Mouse (Mus musculus) urinary bladder, adult 2 months (tissue): ENCODE measurements around the gene Tmem221. TPM values are rescaled to one million over a fixed set of nuclear protein-coding genes. Genes with fewer than 3 reads are reported as not detected.

Source experiments
- DNase-seq: peaks from one replicate; pipeline ENCODE4 v3.0.0; 2022; ENCODE audit warnings: low spot score
- polyA plus RNA-seq: library from polyadenylated mRNA; depleted of rRNA; stranded (reverse); fragments of >200 nt; gene quantifications from 2 replicates; pipeline ENCODE4 v1.2.3, GENCODE M21; 2012

The Tmem221 gene
- polyA plus RNA-seq, 1 experiment, result 3.0 TPM

GRCm38 (mm10) chr8:71577856-71578387 is 19.3 kb upstream of the Tmem221 start:
- no peak for DNase-seq

- DNase-seq, result no peak
These were observed 16.3 kb upstream of the Tmem221 start for GRCm38 (mm10) chr8:71575020-71575419.

GRCm38 (mm10) chr8:71574426-71574825 is 15.8 kb upstream of the Tmem221 start:
- DNase-seq, result no peak

- no peak for DNase-seq
These were observed 14.4 kb upstream of the Tmem221 start for GRCm38 (mm10) chr8:71572847-71573633.

DNA sequence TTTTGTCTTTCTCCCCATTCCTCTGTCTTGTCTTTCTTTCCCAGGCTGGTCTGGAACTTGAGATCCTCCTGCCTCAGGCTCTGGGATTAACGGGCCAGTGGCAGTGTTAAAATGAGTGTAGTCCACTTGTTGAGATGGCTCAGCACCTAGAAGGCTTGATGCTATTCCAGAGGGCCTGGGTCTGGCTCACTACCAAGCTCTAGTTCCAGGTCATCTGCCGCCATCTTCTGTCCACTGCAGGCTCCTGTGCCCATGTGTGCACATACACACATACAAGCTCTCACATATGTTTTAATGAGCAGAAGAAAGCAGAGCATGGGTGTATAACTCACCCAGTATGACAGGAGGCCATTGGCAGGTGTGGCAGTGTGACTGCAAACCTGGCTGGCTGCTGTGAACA is 13.4 kb upstream of the Tmem221 start:
- no peak for DNase-seq

GRCm38 (mm10) chr8:71570291-71570954 is 11.8 kb upstream of the Tmem221 start:
- DNase-seq, result peak; percentile 83

DNA sequence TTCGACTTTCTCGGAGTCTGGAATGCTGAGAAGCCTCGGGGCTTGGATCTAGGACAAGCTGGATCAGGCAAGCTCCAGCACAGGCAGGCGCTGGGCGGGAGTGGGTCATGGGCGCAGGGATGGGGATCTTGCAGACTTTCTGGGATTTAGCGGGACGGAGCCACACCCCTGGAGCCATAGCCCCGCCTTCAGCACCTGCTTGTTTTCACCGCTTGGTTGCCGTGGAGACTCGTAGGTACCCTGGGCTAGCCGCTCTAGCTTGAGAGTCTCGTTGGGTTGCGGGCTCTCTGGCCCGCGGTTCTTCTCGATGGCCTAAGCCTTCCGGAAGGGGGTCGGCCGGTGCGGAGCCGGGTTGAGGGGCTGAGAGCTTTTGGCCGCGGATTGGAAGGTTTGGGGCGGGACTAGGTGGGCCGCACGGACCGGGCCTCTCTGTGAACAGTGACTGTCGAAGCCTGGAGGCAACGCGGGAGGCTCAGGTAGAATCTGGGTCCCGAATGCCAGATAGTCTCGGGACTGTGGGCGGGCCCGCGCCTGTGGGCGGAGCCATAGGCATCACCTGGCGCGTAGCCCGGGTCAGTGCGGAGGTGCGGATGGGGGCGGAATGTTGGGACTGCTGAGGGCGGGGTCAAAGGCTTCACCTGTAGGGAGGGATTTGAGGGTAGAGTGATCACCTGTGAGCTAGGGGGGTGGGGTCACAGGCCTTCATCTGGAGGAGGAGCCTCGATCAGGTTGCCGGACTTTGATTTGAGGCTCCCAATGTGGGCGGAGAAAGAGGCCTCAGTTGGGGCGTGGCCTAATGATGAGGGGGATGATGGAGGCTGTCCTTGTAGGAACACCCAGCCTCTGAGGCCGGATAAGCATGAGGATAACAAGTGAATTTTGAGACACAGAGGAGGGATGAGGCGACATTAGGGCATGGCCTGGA is 11.0 kb upstream of the Tmem221 start:
- DNase-seq, result peak; percentile 86

GRCm38 (mm10) chr8:71568941-71569340 is 10.3 kb upstream of the Tmem221 start:
- no peak for DNase-seq

GRCm38 (mm10) chr8:71568387-71568937 is 9.8 kb upstream of the Tmem221 start, which contains the start of gene Slc27a1:
TSS of gene Slc27a1 (plus strand) at chr8:71568882.
- DNase-seq, result no peak

GRCm38 (mm10) chr8:71567587-71567986 is 8.9 kb upstream of the Tmem221 start:
- no peak for DNase-seq

DNA sequence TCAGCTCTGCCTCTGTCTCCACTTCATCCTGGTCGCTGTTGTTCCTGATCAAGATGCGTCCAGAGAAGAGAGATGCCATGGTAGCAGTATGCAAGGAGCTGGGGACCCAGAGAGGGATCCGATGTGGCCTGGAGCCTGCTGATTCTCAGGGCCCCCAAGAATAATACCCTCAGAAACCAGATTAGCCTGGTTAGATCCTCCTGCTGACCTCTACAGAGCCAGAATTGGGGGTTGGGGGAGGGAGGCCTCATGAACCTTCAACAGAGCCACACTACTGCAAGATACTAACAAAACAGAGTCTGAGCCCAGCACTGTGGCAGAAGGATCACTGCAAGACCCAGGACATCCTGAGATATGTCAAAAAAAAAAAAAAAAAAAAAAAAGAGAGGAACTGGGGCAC is 7.8 kb upstream of the Tmem221 start, which contains the start of gene Nxnl1:
Gene Nxnl1 (minus strand): TSS at position 101 of the 400 bp plus-strand sequence.
- DNase-seq, result no peak

- no peak for DNase-seq
These were observed 5.3 kb upstream of the Tmem221 start for GRCm38 (mm10) chr8:71563992-71564391.

- DNase-seq, result peak; percentile 75
These were observed 4.1 kb upstream of the Tmem221 start for GRCm38 (mm10) chr8:71562751-71563150.

DNA sequence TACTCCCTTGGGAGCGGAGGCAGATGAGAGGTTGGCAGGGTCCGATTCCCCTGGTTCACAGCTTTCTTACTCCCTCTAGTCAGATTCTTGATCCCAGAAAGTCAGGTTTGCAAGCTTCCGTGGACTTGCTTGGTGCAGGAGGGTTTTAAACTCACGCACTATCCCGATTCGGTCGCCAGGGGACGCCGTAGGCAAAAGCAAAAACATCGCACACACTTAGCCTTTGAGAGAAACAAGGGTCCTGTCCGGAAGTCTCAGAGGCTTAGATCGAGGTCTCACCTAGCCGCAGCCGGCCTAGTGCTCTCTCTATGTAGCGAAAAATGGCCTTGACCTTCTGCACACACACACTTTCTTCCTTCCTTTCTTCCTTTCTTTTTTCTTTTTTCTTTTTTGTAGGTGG is 2.7 kb upstream of the Tmem221 start:
- DNase-seq, result no peak

GRCm38 (mm10) chr8:71560765-71561164 is 2.1 kb upstream of the Tmem221 start:
- no peak for DNase-seq

- DNase-seq, result no peak
These were observed 1.4 kb upstream of the Tmem221 start for GRCm38 (mm10) chr8:71560071-71560470.

DNA sequence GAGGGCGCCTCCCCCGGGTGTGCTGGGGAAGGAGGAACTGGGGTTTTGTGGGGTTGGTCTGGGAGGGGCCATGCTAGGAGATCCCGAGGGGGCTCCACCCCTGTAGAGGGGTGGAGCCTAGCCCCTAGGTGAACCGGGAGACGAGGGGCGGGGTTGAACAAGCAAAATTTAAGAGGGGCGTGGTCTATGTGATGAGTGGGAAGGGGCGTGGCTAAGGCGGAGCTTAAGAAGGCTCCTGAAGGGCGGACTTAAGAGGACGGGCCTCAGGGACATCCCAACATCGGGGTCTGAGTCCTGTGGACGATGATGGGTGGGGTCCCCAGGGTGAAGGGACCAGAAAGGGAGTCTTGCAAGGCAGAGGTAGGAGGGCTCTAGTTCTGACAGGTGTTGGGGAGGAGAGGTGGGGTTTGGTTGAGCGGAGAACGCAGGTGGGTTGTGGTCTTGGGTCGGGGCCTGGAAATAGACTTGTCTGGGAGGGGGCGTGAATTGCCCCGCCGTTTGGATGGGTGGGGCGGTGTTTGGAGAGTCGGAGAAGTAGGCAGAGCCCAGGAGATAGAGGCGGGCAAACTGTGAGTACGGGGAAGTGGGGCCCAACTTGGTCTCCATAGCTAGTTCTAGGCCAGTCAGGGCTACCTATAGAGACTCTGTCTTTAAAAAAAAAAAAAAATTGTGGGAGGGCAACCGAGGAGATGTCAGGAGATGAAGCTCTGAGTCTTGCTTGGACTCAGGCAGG is 453 bp upstream of the Tmem221 start:
- DNase-seq, result no peak

- no peak for DNase-seq
These were observed 4.0 kb downstream of the Tmem221 start for GRCm38 (mm10) chr8:71554644-71555043.

- no peak for DNase-seq
These were observed 4.7 kb downstream of the Tmem221 start for GRCm38 (mm10) chr8:71554001-71554400.

- DNase-seq, result no peak
These were observed 5.9 kb downstream of the Tmem221 start for GRCm38 (mm10) chr8:71552770-71553169.

GRCm38 (mm10) chr8:71550754-71551153 is 7.9 kb downstream of the Tmem221 start:
- DNase-seq, result no peak
